Mouse (Mus musculus) CH12.LX (cell line): ENCODE data around the gene Anp32e.
"Not testable (repeated sequence)": the region's sequence is repeated elsewhere in the genome, so short reads cannot be mapped to it uniquely, and the experiment has no call there.

ENCODE experiments used
- CTCF ChIP-seq, 2 experiments: IDR thresholded peaks in 1 of 2; conservative IDR thresholded peaks in 1 of 2; 2 replicates each; pipeline ENCODE4 v1.5.1; 2011 to 2012; ENCODE audit warnings: low read depth in 2 of 2, low read length in 2 of 2, improper control_type of control experiment in 1 of 2, inconsistent platforms in 1 of 2, mild to moderate bottlenecking in 1 of 2, moderate library complexity in 1 of 2
- EP300 ChIP-seq: IDR thresholded peaks from 2 replicates; pipeline ENCODE4 v1.6.1; 2011; ENCODE audit warnings: low read length, improper control_type of control experiment
- KAT2A ChIP-seq: IDR thresholded peaks from 2 replicates; pipeline ENCODE4 v1.6.1; 2012; ENCODE audit warnings: low read length, improper control_type of control experiment, inconsistent platforms; ENCODE audit not compliant: insufficient replicate concordance
- RAD21 ChIP-seq: IDR thresholded peaks from 2 replicates; pipeline ENCODE4 v1.6.1; 2011; ENCODE audit warnings: low read depth, mild to moderate bottlenecking, low read length, improper control_type of control experiment, moderate library complexity
- USF1 ChIP-seq: IDR thresholded peaks from 2 replicates; pipeline ENCODE4 v1.6.1; 2014; ENCODE audit warnings: low read depth, mild to moderate bottlenecking, inconsistent platforms, low read length, improper control_type of control experiment
- USF2 ChIP-seq: conservative IDR thresholded peaks from 2 replicates; pipeline ENCODE4 v1.6.1; 2011; ENCODE audit warnings: low read depth, low read length, improper control_type of control experiment
- ZNF384 ChIP-seq: IDR thresholded peaks from 2 replicates; pipeline ENCODE4 v1.6.1; 2012; ENCODE audit warnings: low read depth, low read length, improper control_type of control experiment, inconsistent platforms

DNA sequence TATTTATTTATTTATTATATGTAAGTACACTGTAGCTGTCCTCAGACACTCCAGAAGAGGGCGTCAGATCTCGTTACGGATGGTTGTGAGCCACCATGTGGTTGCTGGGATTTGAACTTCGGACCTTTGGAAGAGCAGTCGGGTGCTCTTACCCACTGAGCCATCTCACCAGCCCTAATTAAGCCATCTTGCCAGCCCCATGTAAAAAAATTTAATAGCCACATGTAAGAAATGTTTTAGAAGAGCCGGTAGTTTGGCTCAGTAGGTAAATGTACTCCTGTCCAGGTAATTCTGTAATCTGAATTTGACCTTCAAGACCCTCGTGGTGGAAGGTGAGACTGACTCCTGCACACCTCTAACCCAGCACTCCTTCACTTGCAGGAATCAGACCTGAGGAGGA, 41.6 kb downstream of the Anp32e start:
- TF ChIP-seq KAT2A, EP300, RAD21, USF1, ZNF384, USF2: not testable (repeated sequence)
- TF ChIP-seq CTCF (conservative IDR thresholded peaks at IDR 0.05 in 1 of 2, IDR thresholded peaks at IDR 0.05 in 1 of 2; ENCODE audit: low read depth in 2 of 2, low read length in 2 of 2) = peak in 1 of 2 experiments; percentile 9; a peak in 1 of 4 replicates
